Mouse (Mus musculus): Measurements from ENCODE around the gene Hist2h2aa1.
A peak's percentile ranks its signal among the peaks of the same experiment; 100 is the strongest.
"Not testable (repeated sequence)": the region's sequence is repeated elsewhere in the genome, so short reads cannot be mapped to it uniquely, and the experiment has no call there.

Hist2h2aa1 gene

GRCm38 (mm10) chr3:96277800-96278624 is 32.7 kb downstream of the Hist2h2aa1 start:
- DNase-seq (ENCODE audit: low read depth): peak; percentile 93

GRCm38 (mm10) chr3:96280660-96281059 is 35.4 kb downstream of the Hist2h2aa1 start:
- no peak for DNase-seq (ENCODE audit: low read depth)

GRCm38 (mm10) chr3:96284457-96284856 is 39.2 kb downstream of the Hist2h2aa1 start:
- DNase-seq (ENCODE audit: low read depth): no peak

- DNase-seq (ENCODE audit: low read depth): not testable (repeated sequence)
Measured at GRCm38 (mm10) chr3:96287334-96287733, 42.0 kb downstream of the Hist2h2aa1 start.

GRCm38 (mm10) chr3:96289201-96289600 is 43.9 kb downstream of the Hist2h2aa1 start:
- no peak for DNase-seq (ENCODE audit: low read depth)

GRCm38 (mm10) chr3:96290727-96291126 is 45.4 kb downstream of the Hist2h2aa1 start:
- not testable (repeated sequence) for DNase-seq (ENCODE audit: low read depth)

GRCm38 (mm10) chr3:96292641-96293040 is 47.3 kb downstream of the Hist2h2aa1 start:
- DNase-seq (ENCODE audit: low read depth): no peak

GRCm38 (mm10) chr3:96293368-96293767 is 48.1 kb downstream of the Hist2h2aa1 start:
- no peak for DNase-seq (ENCODE audit: low read depth)

GRCm38 (mm10) chr3:96293787-96294186 is 48.5 kb downstream of the Hist2h2aa1 start, which contains the start of gene Fcgr1:
Gene Fcgr1 (minus strand): TSS chr3:96293969.
- no peak for DNase-seq (ENCODE audit: low read depth)

Measured in induced T-regulatory cell, adult 2 months (primary cell).